Mouse (Mus musculus): Measurements from ENCODE around the gene Aim2. TPM values are rescaled to one million over a fixed set of nuclear protein-coding genes. Genes with fewer than 3 reads are reported as not detected.

Gene Aim2
- total RNA-seq, 2 experiments from 2014 or later = 0.47 TPM; not detected in 1

- no peak for DNase-seq
- intact Hi-C loops (cut with DNase I) = no loop called here
Measured at GRCm38 (mm10) chr1:173343934-173344333, 6.7 kb upstream of the Aim2 start.

GRCm38 (mm10) chr1:173345112-173345511, 5.6 kb upstream of the Aim2 start:
- intact Hi-C loops (cut with DNase I) = no loop called here
- DNase-seq = no peak

GRCm38 (mm10) chr1:173348527-173348926, 2.2 kb upstream of the Aim2 start:
- DNase-seq = no peak
- intact Hi-C loops (cut with DNase I) = no loop called here

GRCm38 (mm10) chr1:173349192-173349591, 1.5 kb upstream of the Aim2 start:
- intact Hi-C loops (cut with DNase I) = no loop called here
- no peak for DNase-seq

GRCm38 (mm10) chr1:173349946-173350345, 733 bp upstream of the Aim2 start:
- DNase-seq = no peak
- intact Hi-C loops (cut with DNase I) = no loop called here

- no peak for DNase-seq
- intact Hi-C loops (cut with DNase I) = no loop called here
Measured at GRCm38 (mm10) chr1:173355107-173355846, 4.6 kb downstream of the Aim2 start.

- DNase-seq = no peak
- intact Hi-C loops (cut with DNase I) = no loop called here
Measured at GRCm38 (mm10) chr1:173356699-173357098, 6.0 kb downstream of the Aim2 start.

- intact Hi-C loops (cut with DNase I) = no loop called here
- DNase-seq = no peak
Measured at GRCm38 (mm10) chr1:173357799-173358198, 7.1 kb downstream of the Aim2 start.

- no peak for DNase-seq
- intact Hi-C loops (cut with DNase I) = no loop called here
Measured at GRCm38 (mm10) chr1:173359590-173360290, 9.1 kb downstream of the Aim2 start.

GRCm38 (mm10) chr1:173361651-173362050, 11.0 kb downstream of the Aim2 start:
- DNase-seq = no peak
- intact Hi-C loops (cut with DNase I) = no loop called here

- intact Hi-C loops (cut with DNase I) = no loop called here
Measured at GRCm38 (mm10) chr1:173363436-173363835, 12.8 kb downstream of the Aim2 start.

GRCm38 (mm10) chr1:173364125-173364800, 13.6 kb downstream of the Aim2 start:
- intact Hi-C loops (cut with DNase I) = no loop called here
- no peak for DNase-seq

More at GRCm38 (mm10) chr1:173363436-173363835, 12.8 kb downstream of the Aim2 start:
- no peak for DNase-seq

- intact Hi-C loops (cut with DNase I) = no loop called here
- peak in 1 of 2 experiments; percentile 29 for DNase-seq
Measured at GRCm38 (mm10) chr1:173365970-173366409, 15.3 kb downstream of the Aim2 start.

GRCm38 (mm10) chr1:173366701-173367355, 16.1 kb downstream of the Aim2 start:
- intact Hi-C loops (cut with DNase I) = no loop called here
- DNase-seq = no peak

- peak; percentile 24 to 53 for DNase-seq
- intact Hi-C loops (cut with DNase I) = no loop called here
Measured at GRCm38 (mm10) chr1:173367356-173368046, 16.8 kb downstream of the Aim2 start, which contains the start of gene Cadm3. Cadm3 (minus strand) TSS chr1:173367695.

GRCm38 (mm10) chr1:173369611-173370010, 18.9 kb downstream of the Aim2 start:
- intact Hi-C loops (cut with DNase I) = no loop called here
- no peak for DNase-seq

- intact Hi-C loops (cut with DNase I) = no loop called here
- no peak for DNase-seq
Measured at GRCm38 (mm10) chr1:173370456-173370855, 19.8 kb downstream of the Aim2 start.

- DNase-seq = no peak
- intact Hi-C loops (cut with DNase I) = no loop called here
Measured at GRCm38 (mm10) chr1:173371586-173371985, 20.9 kb downstream of the Aim2 start.

GRCm38 (mm10) chr1:173374020-173374419, 23.3 kb downstream of the Aim2 start:
- intact Hi-C loops (cut with DNase I) = no loop called here
- no peak for DNase-seq

Measured in gastrocnemius, postnatal 36 days (tissue).